Mouse (Mus musculus) v-Abl transformed pro-B cells (cell line): Measurements from ENCODE around the gene Tbx6.

Source experiments
- in situ Hi-C, 2 experiments: fragments of 400-800 bp; cut with MboI; formaldehyde crosslinking; loops; one replicate each; pipeline ENCODE4 v1.15.1; 2025; ENCODE audit not compliant: unreplicated experiment in 2 of 2

Tbx6 gene

DNA sequence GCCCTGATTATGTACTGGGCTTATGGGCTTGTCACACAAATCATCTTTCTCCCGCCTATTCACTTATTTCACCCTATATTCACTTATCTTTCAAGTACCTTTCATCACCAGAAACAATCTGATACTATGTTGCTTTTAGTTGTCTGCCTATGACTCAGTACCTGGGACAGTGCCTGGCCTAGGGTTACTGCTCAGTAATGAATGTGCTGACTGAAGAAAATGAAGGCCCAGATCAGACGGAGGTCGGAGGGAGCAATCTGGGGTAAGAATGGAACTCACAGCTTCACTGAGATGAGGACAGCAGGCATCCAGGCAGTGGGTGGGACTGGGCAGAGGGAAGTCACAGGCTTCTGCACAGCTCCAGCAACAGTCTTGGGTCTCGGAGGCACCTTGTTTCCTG is 26.1 kb downstream of the Tbx6 start:
- in situ Hi-C loops: no loop called here

DNA sequence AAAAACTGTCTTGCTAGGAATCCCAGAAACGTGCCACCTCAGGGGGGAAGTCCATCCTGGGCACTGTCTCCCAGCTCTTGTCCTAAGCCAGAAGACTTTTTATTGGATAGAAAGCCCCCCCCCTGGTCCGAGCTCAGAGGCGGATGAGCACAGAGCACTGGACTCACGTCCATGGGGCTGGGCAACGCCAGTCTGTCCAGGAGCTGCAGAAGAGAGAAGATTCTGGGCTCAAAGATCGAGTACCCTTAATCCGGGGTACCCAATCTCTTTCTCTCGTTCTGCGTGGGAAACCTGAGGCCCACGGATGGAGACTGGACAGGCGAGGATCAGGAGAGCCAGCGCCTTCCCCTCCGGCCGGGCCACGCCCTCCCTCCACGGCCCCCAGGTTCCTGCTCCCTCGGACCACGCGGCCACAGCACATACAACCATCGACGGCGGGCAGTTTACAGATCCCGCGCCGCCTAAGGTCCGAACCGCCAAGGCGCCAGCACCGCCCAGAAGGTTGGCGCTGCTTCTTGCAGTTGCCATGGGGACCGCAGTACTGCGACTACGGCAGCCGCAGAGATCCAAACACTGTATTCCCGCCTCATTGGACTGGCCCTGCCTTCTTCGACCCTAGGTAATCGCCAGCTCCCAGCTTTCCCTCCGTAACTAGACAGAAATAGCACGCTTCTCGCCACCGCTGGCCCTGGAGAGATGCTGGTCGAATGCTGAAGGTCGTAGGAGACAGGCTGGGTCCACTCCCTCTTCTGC is 27.6 kb downstream of the Tbx6 start:
- in situ Hi-C loops: no loop called here

DNA sequence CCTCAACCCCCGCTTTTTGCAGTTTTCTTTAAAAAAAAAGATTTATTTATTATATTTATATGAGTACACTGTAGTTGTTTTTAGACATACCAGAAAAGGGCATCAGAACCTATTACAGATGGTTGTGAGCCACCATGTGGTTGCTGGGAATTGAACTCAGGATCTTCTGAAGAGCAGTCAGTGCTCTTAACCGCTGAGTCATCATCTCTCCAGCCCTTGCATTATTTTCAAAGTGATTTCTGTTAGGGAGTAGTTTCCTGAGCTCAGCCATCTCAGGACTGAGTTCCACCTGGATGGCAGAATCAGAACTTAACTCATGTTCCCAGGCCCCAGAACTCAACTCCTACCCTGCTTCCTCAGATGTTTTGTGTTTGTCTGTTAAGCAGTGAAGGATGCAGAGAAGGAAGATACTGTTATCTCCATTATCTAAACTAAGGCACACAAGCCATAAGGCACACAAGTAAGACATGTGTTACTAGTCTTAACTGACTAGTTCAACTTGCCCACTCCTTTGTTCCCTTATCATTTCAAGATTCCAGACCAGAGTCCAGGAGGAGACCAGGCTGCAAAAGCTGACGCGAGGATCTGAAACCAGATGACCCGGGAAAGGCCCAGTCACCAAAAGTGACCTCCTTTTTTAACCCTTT is 28.6 kb downstream of the Tbx6 start:
- in situ Hi-C loops: no loop called here

DNA sequence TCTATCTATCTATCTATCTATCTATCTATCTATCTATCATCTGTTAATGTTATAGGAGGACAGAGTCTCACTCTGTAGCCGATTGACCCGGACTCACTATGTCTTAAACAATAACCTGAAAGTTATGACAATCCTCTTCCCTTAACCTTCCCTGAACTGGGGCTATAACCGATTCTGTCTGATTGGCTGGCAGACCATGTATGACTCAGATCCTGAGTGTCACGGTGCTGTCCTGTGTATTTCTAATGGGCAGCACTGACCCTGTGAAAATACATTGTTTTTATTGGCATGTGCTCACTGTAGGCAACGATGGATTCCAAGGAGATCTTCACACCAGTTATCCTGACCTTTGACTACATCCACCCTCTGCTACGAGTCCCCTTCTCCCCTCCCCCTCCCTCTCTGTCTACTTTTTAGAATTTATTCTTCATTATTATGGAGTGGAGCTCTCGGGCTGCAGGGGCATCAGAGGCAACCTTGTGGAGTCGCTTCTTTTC is 34.5 kb downstream of the Tbx6 start:
- in situ Hi-C loops: loop anchor here in 1 of 2 experiments (5.0 kb wide), 1 partner anchor 297 kb away; no protein-coding TSS in a partner anchor

DNA sequence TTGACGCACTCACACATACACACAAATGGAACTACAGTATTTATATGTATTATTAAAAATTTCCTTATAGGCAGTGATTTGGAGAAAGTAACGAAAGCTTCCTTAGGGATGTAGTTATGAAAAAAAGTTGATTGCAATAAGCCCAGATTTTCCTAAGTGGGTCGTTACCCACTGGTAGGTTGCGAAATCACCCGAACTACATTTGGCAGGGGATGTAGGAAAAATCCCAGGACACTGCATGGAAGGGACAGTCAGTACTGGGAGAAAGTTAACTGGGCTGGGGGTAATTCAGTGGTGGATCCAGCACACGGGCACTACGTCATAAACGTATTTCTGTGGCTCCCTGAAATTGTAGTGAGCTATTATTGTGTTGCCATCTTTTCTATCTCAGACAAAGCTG is 35.2 kb downstream of the Tbx6 start:
- in situ Hi-C loops: loop anchor here in 1 of 2 experiments (5.0 kb wide), 1 partner anchor 296 kb away; no protein-coding TSS in a partner anchor

DNA sequence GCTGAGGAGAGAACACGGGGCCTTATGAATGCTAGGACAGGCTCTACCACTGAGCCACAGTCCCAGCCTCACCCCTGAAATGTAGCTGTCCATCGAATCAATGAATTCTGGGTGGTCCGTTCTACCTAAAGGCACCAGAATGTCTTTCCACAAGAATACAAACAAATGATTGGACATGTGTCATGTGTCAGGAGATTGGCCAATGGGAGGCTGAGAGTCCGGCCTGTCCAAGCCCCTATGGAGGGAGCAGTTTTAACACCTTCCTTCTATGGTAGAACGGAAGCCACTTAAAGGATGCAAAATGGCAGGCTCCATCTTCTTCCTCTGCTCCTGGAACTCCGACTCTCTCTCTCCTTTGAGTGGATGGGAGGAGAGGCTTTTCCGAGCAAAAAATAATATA is 36.3 kb downstream of the Tbx6 start:
- in situ Hi-C loops: loop anchor here in 1 of 2 experiments (5.0 kb wide), 1 partner anchor 295 kb away; no protein-coding TSS in a partner anchor

DNA sequence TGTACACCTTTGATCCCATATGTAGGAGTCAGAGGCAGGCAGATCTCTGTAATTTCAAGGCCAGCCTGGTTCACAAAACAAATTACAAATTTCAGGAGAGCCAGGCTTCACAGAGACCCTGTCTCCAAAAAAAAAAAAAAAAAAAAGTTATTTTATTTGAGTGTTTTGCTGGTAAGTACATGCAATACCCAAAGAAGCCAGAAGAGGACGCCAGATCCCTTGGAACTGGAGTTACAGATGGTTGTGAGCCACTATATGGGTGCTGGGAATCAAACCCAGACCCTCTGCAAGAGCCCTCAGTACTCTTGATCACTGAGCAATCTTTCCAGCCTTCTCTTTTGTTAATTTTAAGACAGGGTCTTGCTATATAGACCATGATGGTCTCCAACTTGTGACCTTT is 37.5 kb downstream of the Tbx6 start:
- in situ Hi-C loops: loop anchor here in 1 of 2 experiments (5.0 kb wide), 1 partner anchor 293 kb away; no protein-coding TSS in a partner anchor

DNA sequence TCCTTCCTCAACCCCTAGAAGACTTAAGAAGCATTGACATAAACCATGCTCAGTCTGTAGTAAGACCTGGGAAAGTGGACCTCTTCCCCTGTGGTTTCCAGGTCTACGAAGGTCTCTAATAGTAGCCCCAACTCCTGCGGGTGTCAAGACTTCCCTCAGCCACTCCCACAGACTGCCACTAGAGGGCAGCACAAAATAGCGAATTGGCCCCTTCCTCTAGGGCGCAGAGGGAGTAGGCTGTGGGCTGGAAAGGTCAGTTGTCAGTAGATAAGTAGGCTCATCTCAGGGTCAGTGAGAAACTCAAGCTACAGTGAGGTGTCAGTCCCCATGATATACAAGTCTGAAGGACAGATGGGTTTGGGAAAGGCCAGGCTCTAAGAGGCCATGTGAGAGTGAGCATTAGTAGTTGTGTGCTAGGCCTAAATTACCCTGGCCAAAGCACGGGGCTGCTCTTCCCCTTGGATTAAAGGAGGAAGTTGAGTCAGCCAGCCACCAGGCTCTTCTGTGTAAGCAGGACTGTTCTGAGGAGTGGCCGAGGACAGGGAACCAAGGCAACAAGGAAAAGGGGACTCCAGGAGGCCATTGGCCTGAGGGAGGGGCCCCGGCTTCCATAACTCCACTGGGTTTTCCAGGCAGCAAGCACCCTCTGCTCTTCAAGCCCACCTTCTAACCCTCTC is 40.7 kb downstream of the Tbx6 start:
- in situ Hi-C loops: loop anchor here (10.0 kb wide), 2 partner anchors 123 to 393 kb away; partner anchors contain the start of gene Asphd1 (in 1 of the 2)

DNA sequence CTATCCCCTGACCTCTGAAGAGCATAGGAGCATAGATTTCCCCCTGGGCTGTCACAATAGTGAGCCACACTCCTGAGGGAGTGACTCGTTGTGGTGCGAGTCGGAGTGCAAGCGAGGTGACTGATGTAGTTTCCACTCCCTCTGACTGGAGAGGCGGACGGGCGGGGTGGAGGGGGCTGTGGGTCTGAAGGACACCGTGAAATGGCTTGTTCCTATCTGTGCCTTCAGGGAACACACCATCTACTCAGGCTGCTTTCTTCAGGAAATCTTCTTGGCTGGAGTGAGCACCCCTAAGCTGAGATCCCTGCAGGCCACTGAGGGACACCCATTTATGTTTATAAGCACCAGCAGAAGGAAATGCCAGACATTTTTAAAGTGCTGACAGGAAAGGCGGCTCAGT is 41.5 kb downstream of the Tbx6 start:
- in situ Hi-C loops: loop anchor here (10.0 kb wide), 2 partner anchors 122 to 392 kb away; partner anchors contain the start of gene Asphd1 (in 1 of the 2)

DNA sequence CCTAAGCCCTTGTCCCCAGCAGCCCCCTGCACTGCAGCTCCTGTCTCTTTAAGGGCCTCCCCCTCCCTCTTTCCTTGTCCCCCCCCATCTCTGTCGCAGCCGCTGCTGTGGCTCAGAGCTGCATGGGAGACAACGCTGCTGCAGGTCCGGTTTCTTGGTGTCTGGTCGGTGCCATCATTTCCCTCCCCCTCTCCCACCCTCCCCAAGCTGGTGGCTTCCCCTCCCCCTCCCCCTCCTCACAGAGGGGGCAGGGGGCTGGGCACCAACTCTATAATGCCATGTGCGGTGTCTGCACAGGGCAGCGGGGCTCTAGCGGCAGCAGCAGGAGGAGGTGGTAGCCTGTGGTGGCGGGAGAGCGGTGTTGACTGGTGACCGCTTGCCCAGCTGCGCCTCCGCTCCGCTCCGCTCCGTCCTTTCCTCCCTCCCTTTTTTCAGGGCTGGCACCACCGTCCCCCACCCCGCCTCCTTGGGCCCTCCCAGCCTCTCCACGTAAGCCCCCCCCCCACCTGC is 42.0 kb downstream of the Tbx6 start:
- in situ Hi-C loops: loop anchor here (10.0 kb wide), 2 partner anchors 122 to 392 kb away; partner anchors contain the start of gene Asphd1 (in 1 of the 2)

DNA sequence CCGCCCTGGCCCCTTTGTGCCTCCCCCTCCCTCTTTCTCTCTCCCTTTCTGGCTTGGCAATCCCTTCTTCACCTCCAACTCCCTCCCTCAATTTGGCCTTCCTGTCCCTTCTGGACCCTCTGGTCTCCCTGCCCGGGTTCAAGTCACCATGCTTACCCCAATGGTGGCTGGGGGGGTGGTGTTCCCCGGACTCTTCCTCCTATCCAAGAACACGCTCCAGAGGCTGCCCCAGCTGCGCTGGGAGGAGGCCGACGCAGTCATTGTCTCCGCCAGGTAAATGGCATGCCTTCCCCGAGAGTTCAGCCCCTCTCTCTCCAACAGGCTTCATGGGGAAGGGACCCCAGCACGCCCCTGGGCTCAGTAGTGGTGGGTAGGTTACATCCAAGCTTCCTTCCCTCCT is 42.7 kb downstream of the Tbx6 start:
- in situ Hi-C loops: loop anchor here (10.0 kb wide), 2 partner anchors 121 to 391 kb away; partner anchors contain the start of gene Asphd1 (in 1 of the 2)

DNA sequence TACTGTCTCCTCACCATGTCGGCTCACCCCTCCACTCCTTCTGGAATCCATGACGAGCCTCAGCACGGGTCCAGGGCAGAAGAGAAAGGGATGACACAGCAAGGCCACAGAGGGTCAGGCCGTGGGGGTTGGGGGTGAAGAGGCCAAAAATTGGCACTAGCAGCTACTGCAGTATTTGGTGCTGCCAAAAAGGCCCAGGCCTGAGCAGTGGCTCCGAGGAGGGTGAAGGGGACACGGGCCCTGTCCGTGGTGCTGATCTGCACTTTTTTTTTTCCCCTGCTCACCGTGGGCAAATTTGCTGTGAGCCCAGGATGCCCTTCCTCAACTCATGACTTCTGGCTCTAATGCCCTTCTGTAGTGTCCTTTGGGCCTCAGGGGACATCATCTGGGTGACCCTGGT is 44.1 kb downstream of the Tbx6 start:
- in situ Hi-C loops: loop anchor here (10.0 to 25.0 kb wide), 3 partner anchors 119 to 389 kb away; partner anchors contain the start of genes Asphd1 (in 1 of the 2) and Sez6l2 (in 1 of the 2)

DNA sequence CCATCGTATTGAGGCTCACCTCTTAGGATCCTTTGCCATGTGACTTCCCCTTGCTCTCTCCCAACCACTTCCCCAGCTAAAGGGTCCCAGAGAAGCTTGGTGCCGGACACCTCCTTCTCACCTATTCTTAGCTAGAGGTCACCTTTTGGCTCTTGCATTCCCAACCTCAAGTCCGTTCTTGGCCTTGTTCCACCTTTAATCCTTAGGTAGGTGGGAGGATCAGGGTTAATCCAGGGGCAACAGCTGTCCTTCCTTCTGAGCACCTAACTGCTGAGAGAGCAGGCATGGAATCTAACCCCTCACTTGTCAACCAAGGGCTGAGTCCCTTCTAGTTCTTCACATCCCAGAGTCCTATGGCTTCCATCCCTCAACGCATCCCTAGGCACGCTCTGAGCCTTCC is 44.7 kb downstream of the Tbx6 start:
- in situ Hi-C loops: loop anchor here (10.0 to 25.0 kb wide), 3 partner anchors 119 to 389 kb away; partner anchors contain the start of genes Asphd1 (in 1 of the 2) and Sez6l2 (in 1 of the 2)

DNA sequence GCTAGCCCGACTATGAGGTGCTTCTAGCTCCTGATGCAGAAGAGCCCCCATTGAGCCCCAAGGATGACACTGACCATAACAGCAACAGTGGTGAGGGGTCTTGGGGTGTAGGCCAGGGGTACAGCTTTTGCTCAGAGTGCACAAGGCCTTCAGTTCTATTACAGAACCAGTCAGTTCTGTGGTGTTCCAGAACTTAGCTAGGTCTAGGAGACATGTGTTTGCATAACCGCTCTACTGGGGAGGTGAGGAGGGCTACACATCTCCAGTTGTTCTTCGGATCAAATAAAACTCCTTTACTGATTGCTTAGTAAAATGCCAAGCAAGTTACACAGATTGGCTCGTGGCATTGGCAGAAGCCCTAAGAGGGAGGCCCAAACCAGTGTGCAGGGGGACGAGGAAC is 50.3 kb downstream of the Tbx6 start, which contains the start of gene 4930451I11Rik:
Gene 4930451I11Rik, minus strand, starts transcription at position 101 of the 400 bp plus-strand sequence.
- in situ Hi-C loops: loop anchor here (5.0 to 25.0 kb wide), 4 partner anchors 131 to 353 kb away; partner anchors contain the start of genes Pagr1a (in 1 of the 2), Pagr1b (in 1 of the 2) and Sez6l2 (in 1 of the 2)

DNA sequence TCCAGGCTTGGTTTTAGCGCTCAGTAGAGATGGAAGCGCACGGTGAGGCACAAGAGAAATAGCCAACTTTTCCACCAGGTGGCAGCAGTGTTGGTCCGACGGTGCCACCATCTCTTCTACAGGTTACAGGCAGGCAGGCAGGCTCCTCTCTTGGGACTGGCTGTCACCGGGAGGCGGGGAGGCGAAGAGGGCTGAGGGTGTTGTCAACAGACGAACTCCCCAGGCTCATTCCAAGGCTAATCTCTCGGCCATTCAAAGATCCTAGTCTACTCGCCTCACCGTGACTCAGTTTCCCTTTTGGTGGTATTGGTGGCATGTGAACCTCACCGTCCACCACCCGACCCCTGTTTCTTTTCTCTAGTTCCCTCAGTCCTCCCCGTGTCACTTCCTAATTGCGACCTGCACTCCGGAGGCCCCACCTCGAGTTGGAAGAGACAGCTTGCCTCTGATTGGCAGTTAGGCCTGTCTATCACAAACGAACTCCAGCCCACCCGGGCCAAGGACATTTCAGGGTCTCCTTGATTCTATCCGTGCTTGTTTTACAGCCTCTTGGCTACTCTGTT is 50.8 kb downstream of the Tbx6 start:
- in situ Hi-C loops: loop anchor here (5.0 to 25.0 kb wide), 4 partner anchors 130 to 353 kb away; partner anchors contain the start of genes Pagr1a (in 1 of the 2), Pagr1b (in 1 of the 2) and Sez6l2 (in 1 of the 2)

DNA sequence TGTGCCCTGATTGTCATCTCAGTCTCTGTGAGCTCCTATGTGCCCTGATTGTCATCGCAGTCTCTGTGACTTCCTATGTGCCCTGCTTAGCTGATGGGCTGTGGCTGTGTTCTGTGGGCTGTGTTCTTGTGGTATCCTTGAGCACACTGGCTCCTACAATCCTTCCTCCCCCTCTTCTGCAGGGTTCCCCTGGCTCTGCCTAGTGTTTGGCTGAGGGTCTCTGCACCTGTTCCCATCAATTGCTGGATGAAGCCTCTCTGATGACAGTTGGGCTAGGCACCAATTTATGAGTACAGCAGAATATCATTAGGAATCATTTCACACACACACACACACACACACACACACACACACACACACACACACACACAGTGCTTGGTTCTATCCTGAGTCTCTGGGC is 52.0 kb downstream of the Tbx6 start:
- in situ Hi-C loops: loop anchor here (5.0 to 25.0 kb wide), 4 partner anchors 129 to 352 kb away; partner anchors contain the start of genes Pagr1a (in 1 of the 2), Pagr1b (in 1 of the 2) and Sez6l2 (in 1 of the 2)
